Mouse (Mus musculus): Measurements from ENCODE around the gene Begain.

The Begain gene

DNA sequence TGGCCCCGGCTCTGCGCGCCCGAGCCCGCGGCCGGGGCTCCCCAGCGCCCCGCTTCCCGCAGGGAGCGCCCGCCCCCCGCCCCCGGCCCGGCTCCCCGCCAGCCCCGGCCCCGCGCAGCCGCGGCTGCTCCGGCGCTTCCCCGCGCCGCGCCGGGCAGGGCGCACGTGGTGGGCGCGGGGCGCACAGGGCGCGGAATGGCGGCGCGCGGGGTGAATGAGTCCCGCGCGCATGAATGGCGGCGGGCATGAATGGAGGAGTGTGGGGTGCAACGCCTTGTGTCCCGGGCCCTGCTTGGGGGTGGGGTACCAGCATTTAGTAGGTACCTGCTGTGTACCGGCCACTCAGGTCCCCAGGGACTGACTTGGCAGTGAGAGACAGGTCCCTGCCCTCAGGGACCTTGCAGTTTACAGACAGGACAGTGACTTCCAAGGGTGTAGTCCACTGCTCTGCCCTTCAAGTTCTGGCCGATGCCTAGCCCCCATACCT, at the start of gene Begain:
Gene Begain (minus strand): TSS at position 51 of the 487 bp plus-strand sequence.
- no peak for DNase-seq

DNA sequence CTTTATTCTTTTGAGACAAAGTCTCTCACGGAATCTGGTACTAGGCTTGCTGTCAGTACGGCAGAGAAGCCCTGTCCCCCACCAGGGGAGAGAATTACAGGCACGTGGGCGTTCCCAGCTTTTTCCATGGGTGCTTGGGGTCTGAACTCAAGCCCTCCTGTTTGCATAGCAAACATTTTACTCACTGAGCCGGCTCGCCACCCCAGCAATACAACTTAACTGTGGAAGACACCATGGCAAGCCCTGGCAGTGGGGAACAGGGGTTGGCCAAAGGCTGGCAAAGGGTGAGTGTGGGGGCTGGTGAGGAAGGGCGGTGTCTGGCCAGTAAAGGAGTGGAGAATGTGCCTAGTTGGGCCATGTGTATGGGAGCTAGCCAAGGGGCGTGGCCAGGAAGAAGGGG, 47.7 kb upstream of the Begain start:
- DNase-seq = no peak

GRCm38 (mm10) chr12:109115161-109115560, 47.1 kb upstream of the Begain start:
- peak; percentile 11 for DNase-seq

DNA sequence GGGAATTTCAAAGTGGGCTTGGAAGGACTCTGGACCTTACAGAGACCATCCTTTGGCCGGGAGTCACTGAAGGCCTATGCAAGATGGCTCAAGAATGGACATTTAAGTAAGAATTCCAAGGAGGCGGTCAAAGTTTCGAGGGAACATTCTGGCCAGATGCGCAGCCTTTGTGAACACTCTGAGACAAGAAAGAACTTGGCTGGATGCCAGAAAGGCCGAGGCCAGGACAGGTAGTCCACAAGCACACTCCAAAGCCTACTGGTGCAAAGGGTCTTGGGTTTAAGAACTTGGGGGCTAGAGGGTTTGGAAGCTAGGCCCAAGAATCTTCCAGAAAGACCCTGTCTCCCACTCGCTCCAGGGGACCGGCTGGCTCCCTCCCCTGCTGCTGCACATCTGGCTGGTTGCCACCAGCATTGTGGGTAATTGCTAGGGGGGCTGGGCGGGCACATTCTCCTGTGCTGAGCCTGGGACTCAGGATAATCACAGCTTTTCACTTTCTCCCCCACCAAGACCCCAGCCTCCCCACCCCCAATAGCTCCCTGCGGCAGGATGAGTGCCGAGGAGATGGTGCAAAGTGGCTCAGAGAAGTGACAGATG, 45.1 kb upstream of the Begain start:
- DNase-seq = no peak

- DNase-seq = no peak
Measured at GRCm38 (mm10) chr12:109112354-109112995, 44.5 kb upstream of the Begain start.

DNA sequence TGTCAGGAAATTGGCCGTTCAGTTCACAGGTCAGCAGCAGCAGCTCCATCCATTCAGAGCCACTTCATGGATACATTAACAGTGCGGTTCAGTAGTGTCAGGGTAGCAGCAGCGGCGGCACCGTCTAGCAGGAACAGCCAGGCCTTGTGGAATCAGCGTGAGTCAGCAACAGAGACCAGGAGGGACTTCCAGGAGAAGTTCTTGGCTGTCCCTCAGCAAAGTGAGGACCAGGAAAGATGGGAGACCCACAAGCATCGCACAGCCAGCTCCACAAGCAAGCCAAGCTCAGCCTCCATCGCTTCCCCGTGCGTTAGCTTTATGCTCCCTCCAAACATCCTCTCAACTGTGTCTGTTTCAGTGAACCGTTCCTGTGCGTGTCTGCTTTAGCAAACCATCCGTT, 40.9 kb upstream of the Begain start:
- no peak for DNase-seq

- DNase-seq = no peak
Measured at GRCm38 (mm10) chr12:109100381-109100780, 32.4 kb upstream of the Begain start.

- no peak for DNase-seq
Measured at GRCm38 (mm10) chr12:109090456-109091130, 22.6 kb upstream of the Begain start.

DNA sequence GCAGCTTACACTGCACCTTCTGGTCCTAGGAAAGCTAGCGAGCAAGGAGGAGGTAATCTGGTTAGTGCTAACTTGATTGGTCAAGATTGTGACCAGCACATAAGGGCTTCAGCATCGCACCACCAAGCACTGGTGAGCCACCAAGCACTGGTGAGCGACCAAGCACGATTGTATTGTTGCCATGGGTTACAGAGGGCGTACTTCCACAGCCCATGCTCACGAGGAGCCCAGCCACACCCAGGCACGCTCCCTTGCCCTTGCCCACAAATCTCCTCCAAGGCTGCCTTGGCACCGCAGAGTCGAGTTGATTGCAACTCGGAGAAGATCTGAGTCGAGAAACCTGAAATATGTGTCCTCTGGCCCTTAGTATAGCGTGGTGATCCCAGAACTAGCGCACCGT, 22.0 kb upstream of the Begain start:
- no peak for DNase-seq

DNA sequence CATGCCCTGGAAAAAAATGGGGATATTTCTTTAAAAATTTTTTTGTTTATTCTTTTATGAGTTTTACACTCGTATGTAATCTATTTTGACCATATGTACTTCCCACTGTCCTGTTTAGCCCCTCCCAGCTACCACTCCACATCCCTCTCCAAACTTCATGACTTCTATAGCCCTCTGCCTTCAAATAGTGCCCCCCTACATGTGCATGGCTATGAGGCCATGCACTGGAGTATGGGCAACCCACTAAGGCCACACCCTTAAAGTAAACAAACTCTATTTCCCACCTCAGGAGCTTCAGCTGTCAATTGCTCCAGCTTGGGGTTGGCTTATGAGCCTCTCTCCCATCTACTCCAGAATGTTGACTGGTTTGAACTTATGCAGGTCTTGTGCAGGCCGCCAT, 18.1 kb upstream of the Begain start:
- no peak for DNase-seq

DNA sequence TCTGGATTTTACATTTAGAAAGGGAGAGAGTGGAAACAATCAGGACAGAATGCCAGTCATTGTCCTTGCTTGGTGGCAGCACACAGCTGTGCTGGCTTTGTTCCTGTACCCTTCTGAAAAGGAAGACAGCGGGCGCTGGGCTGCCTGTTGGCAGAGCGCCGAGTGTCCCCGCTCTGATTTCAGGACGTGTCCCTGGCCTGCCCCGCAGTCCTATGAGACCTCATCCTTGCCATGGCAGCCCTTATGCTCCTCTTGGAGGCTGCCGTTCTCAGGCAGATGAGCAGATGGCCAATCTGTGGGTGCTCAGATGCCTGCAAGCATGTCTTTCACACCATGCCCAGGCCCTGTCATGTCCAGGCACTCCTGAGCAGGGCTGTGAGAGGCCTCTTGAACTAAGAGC, 17.7 kb upstream of the Begain start:
- DNase-seq = no peak

GRCm38 (mm10) chr12:109085046-109085445, 17.0 kb upstream of the Begain start:
- DNase-seq = no peak

DNA sequence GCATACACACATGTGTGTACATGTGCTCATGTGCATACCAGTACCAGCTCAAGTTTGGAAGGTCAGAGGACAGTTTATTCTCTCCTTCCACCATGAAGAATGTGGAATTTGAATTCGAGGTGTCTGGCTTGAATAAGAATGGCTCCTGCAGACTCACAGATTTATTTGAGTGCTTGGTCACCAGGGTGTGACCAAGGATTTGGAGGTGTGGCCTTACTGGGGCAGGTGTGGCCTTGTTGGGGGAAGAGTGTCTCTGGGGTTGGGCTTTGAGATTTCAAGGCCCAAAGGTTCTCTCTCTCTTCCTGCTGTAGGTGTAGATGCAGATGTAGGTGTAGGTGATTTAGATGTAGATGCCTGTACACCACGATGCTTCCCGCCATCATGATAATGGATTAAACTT, 15.5 kb upstream of the Begain start:
- DNase-seq = no peak

GRCm38 (mm10) chr12:109077036-109077435, 9.0 kb upstream of the Begain start:
- no peak for DNase-seq

GRCm38 (mm10) chr12:109074777-109075285, 6.8 kb upstream of the Begain start:
- DNase-seq = no peak

GRCm38 (mm10) chr12:109074106-109074505, 6.1 kb upstream of the Begain start:
- DNase-seq = no peak

DNA sequence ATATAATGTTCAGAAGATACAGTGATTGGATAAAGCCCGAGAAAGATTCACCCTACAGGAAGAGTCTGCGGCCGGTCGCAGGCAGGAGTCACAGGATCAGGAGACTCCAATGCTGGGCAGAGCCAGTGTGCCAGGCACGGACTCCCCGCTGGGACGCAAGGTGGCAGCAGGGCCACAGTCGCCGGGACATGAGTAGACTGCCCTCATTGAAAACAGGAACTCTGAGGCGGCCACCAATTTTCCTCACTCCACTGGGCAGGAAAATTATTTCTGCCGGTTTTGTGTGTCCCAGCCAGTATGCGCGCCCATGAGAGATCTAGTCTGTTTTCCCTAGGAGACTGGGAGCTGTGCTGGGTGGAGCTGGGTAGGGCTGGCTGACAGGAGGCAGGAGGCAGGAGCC, 3.2 kb upstream of the Begain start:
- no peak for DNase-seq

DNA sequence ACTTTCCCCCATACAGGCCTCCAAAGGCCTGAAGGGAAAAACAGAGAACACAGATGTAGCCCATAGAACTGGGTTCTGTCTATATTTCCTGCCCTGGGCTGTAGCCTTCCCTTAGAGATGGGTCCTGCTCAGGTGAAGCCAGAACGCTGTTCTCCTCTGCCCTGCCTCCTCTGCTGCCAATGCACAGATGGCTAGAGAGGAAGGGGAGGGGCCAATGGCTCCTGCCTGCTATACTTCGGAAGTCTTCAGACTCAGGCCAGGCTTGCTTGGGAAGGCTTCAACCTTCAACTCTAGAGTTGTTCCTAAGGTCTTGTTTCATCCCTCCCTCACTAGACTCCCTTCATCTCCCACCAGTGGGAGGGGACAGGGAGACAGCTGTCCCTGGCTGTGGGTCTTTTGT, 1.7 kb upstream of the Begain start:
- DNase-seq = no peak

DNA sequence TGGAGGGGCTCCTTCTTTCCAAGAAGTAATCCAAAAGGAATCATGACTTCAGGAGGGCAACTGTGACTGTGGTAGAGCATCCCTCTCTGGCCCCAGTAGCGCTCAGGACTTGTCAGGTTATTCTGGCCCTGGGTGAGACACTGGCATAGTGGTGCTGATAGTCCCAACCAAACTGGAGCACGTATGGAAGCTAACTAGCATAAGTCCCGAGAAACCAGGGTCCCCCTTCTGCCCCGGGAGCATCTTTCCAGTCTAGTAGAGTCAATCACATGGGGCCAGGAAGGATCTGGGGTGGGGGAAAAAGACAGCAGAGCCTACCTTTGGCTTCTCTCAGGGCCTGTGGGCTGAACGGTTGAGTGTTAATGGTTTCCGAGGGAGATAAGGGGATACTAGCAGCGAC, 721 bp upstream of the Begain start:
- no peak for DNase-seq

DNA sequence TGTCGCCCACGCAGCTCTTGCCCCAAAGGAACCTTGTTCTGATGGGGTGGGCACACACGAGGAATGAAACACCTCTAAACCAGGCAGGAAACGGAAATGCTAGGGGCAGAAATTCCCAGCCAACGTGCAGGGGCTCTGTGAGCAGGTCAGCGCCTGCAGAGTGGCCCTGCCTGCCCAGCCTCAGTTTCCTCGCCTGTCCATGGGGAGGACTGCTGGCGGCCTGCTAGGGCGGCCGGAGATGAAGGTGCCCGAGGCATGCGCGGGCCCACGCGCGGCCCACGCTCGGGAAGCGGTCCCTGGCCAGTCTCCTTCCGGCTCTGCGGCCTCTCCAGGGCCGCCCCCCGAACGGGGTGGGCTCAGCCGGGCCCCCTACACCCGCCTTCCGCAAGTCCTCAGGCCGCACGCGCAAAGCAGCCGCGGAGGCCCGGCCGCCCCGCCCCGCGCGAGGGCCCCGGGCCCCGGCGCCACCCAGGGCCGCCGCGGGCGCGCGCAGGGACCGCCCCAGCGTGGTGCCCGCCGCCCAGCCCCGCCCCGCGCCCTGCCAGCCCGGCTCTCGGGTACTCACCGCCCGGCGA, 369 bp downstream of the Begain start:
- DNase-seq = peak; percentile 58

- DNase-seq = no peak
Measured at GRCm38 (mm10) chr12:109058660-109059059, 9.4 kb downstream of the Begain start.

DNA sequence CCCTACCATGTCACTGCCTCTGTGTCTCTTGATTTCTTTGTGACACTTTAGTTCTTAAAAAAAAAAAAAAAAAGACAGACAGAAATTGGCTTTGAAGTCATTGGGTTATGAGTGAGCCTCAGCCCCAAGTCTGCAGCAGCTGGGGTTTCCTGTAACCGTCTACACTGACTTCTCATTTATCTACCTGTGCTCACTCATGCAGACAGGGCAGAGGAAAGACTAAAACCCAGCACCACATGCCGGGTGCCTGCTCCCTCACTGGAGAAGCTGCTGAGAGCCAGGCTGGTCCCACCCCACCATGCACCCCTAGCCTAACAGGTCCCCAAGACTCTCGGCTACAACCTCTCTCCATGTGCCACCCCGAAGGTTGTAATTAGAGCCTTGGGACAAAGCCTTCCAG, 10.3 kb downstream of the Begain start:
- no peak for DNase-seq

- no peak for DNase-seq
Measured at GRCm38 (mm10) chr12:109053020-109053806, 14.8 kb downstream of the Begain start.

Measured in right cerebral cortex, postnatal 25 days (tissue).